8 mouse cellular contexts compared by ENCODE assay signal in genomic region chr4:134000466-134001438, GRCm38 (mm10). TPM values are rescaled to one million over a fixed set of nuclear protein-coding genes. Genes with fewer than 3 reads are reported as not detected.
A peak's percentile ranks its signal among the peaks of the same experiment; 100 is the strongest.
DNase-seq lines count a peak whose midpoint lies in the region; ATAC-seq and TF ChIP-seq lines count a peak whose summit lies in the region.

Dhdds (minus strand) TSS chr4:134000918.

- TF ChIP-seq POLR2A in heart, adult 2 months (IDR thresholded peaks at IDR 0.05; ENCODE audit: insufficient read depth, low read depth, low read length) = peak; percentile 93

- ATAC-seq in embryonic facial prominence, embryonic 14.5 days (ENCODE audit: low read depth) = peak; percentile 98
- ATAC-seq in limb, embryonic 13.5 days (ENCODE audit: low FRiP score, low read depth) = peak; percentile 98
- ATAC-seq in midbrain, embryonic 16.5 days = peak; percentile 96

- no peaks in the 10 kb centered on the region for H3K79me2 ChIP-seq in heart, adult 2 months (replicated peaks; ENCODE audit: control insufficient read depth, insufficient read depth, low read length)

- H3K4me3 ChIP-seq in embryonic facial prominence, embryonic 14.5 days (ENCODE audit: low read depth, low read length) = peak within 1 kb of the TSS; percentile 62
- peak within 1 kb of the TSS; percentile 67 for H3K4me3 ChIP-seq in heart, adult 2 months
- H3K4me3 ChIP-seq in limb, embryonic 13.5 days = peak within 1 kb of the TSS; percentile 67
- H3K4me3 ChIP-seq in midbrain, embryonic 16.5 days (ENCODE audit: low read depth, low read length) = peak within 1 kb of the TSS; percentile 82

- no peaks in the 10 kb centered on the region for H3K9me3 ChIP-seq in embryonic facial prominence, embryonic 14.5 days (ENCODE audit: control insufficient read depth, low read length)
- no peaks in the 10 kb centered on the region for H3K9me3 ChIP-seq in limb, embryonic 13.5 days
- H3K9me3 ChIP-seq in midbrain, embryonic 16.5 days (replicated peaks; ENCODE audit: control insufficient read depth, low read length, poor library complexity, severe bottlenecking) = no peaks in the 10 kb centered on the region

- peak within 1 kb of the TSS; percentile 76 for H3K9ac ChIP-seq in embryonic facial prominence, embryonic 14.5 days (ENCODE audit: low read depth, low read length)
- H3K9ac ChIP-seq in heart, adult 2 months (ENCODE audit: low read depth, low read length) = peak within 1 kb of the TSS; percentile 80
- peak within 1 kb of the TSS; percentile 80 for H3K9ac ChIP-seq in limb, embryonic 13.5 days
- peak within 1 kb of the TSS; percentile 79 for H3K9ac ChIP-seq in midbrain, embryonic 16.5 days (ENCODE audit: low read depth, low read length)

- peaks cover 14% of the 10 kb centered on the region; the same call in 1 of the 2 replicates for H3K36me3 ChIP-seq in embryonic facial prominence, embryonic 14.5 days (ENCODE audit: control insufficient read depth, insufficient read depth, low read length)
- no peaks in the 10 kb centered on the region for H3K36me3 ChIP-seq in heart, adult 2 months (ENCODE audit: control insufficient read depth, insufficient read depth, low read length)
- peaks cover 15% of the 10 kb centered on the region for H3K36me3 ChIP-seq in limb, embryonic 13.5 days
- H3K36me3 ChIP-seq in midbrain, embryonic 16.5 days (ENCODE audit: control insufficient read depth, insufficient read depth, low read length) = no peaks in the 10 kb centered on the region

- intact Hi-C loops in heart, adult 2 months (cut with DNase I) = loop anchor here (2.0 kb wide), 1 partner anchor 32 kb away; the partner anchor contains the start of gene Hmgn2

- peak; percentile 52; the same call in 1 of the 2 replicates for TF ChIP-seq EP300 in heart, adult 2 months (IDR thresholded peaks at IDR 0.05; ENCODE audit: insufficient read depth, low read depth, low read length)

- TF ChIP-seq CTCF in heart, adult 2 months (IDR thresholded peaks at IDR 0.05) = no peak

- 1% methylated on average over 44 of the region's 49 CpGs for WGBS in embryonic facial prominence, embryonic 14.5 days
- WGBS in heart, adult 2 months = 2% methylated on average over 49 of the region's 49 CpGs
- WGBS in limb, embryonic 13.5 days = under 1% methylated on average over 49 of the region's 49 CpGs
- WGBS in midbrain, embryonic 16.5 days = 1% methylated on average over 49 of the region's 49 CpGs

- DNase-seq in 3T3-L1 (ENCODE audit: low read depth, low spot score) = peak; percentile 95
- peak; percentile 91 to 93 for DNase-seq in adrenal gland, postnatal 4 days (ENCODE audit: low spot score in 2 of 2)
- DNase-seq in embryonic facial prominence, embryonic 14.5 days (ENCODE audit: low spot score) = peak; percentile 99
- peak; percentile 95 for DNase-seq in heart, adult 2 months
- DNase-seq in kidney, adult 8-10 months = peak; percentile 96
- peak; percentile 93 to 97 for DNase-seq in spleen, postnatal 10 days (ENCODE audit: low spot score in 2 of 2)

- peak within 1 kb of the TSS; percentile 73 for H3K4me2 ChIP-seq in embryonic facial prominence, embryonic 14.5 days (ENCODE audit: low read depth, low read length)
- peak within 1 kb of the TSS; percentile 85 for H3K4me2 ChIP-seq in limb, embryonic 13.5 days (replicated peaks)
- H3K4me2 ChIP-seq in midbrain, embryonic 16.5 days (ENCODE audit: low read length) = peak within 1 kb of the TSS; percentile 96

- H3K27me3 ChIP-seq in embryonic facial prominence, embryonic 14.5 days (replicated peaks; ENCODE audit: control insufficient read depth, insufficient read depth, low read length) = no peaks in the 10 kb centered on the region
- no peaks in the 10 kb centered on the region for H3K27me3 ChIP-seq in heart, adult 2 months (ENCODE audit: control insufficient read depth, insufficient read depth, low read length)
- H3K27me3 ChIP-seq in limb, embryonic 13.5 days = no peaks in the 10 kb centered on the region
- H3K27me3 ChIP-seq in midbrain, embryonic 16.5 days (ENCODE audit: control insufficient read depth, insufficient read depth, low read depth, low read length) = no peaks in the 10 kb centered on the region

- peaks cover 4% of the 10 kb centered on the region; the same call in 1 of the 2 replicates for H3K4me1 ChIP-seq in embryonic facial prominence, embryonic 14.5 days (ENCODE audit: control insufficient read depth, insufficient read depth, low read length)
- no peaks in the 10 kb centered on the region for H3K4me1 ChIP-seq in heart, adult 2 months (ENCODE audit: control insufficient read depth, insufficient read depth, low read length)
- peaks cover 9% of the 10 kb centered on the region for H3K4me1 ChIP-seq in limb, embryonic 13.5 days
- H3K4me1 ChIP-seq in midbrain, embryonic 16.5 days (ENCODE audit: control insufficient read depth, insufficient read depth, low read length) = peaks cover 11% of the 10 kb centered on the region

- no peak within 1 kb of the TSS; the same call in 1 of the 2 replicates for H3K27ac ChIP-seq in embryonic facial prominence, embryonic 14.5 days (replicated peaks; ENCODE audit: low read depth, low read length)
- H3K27ac ChIP-seq in heart, adult 2 months = peak within 1 kb of the TSS; percentile 70
- no peak within 1 kb of the TSS for H3K27ac ChIP-seq in limb, embryonic 13.5 days
- peak within 1 kb of the TSS; percentile 72 for H3K27ac ChIP-seq in midbrain, embryonic 16.5 days (ENCODE audit: low read length)

RNA-seq across cellular contexts. Expression of gene Dhdds, which starts in this region (rescaled TPM):
- 10 to 100 TPM; 42.9 to 46.3 TPM for total RNA-seq in adrenal gland, postnatal 4 days (2021)
- polyA plus RNA-seq in embryonic facial prominence, embryonic 14.5 days (2014; fragmentation: Nextera tagmentation; extraction: Ambion mirVana) = 42.3 and 48.9 TPM in 2 replicates
- 10 to 100 TPM; 28.3 to 28.8 TPM for total RNA-seq in heart, adult 2 months (2021)
- polyA plus RNA-seq in heart, adult 2 months (2012; rRNA removed) = 21.6 and 34.2 TPM in 2 replicates
- 45.1 and 45.6 TPM in 2 replicates for polyA plus RNA-seq in limb, embryonic 13.5 days (2015; fragmentation: Nextera tagmentation; extraction: Ambion mirVana)
- 45.7 and 48.6 TPM in 2 replicates for polyA plus RNA-seq in midbrain, embryonic 16.5 days (2015; fragmentation: Nextera tagmentation; extraction: Ambion mirVana)

Comparison
In these comparisons a context has a peak if more than half of its experiments do, and no peak if none do; other contexts are left out.
1. H3K27ac ChIP-seq: peak in heart, adult 2 months (single experiment) and midbrain, embryonic 16.5 days (single experiment); none in embryonic facial prominence, embryonic 14.5 days (single experiment) and limb, embryonic 13.5 days (single experiment).
2. Peak in every context shown above with its lines, with median percentiles within 50 percentile points of each other: DNase-seq, ATAC-seq, H3K4me2 ChIP-seq, H3K4me3 ChIP-seq and H3K9ac ChIP-seq.